Mouse (Mus musculus): Measurements from ENCODE around the gene Jsrp1. TPM values are rescaled to one million over a fixed set of nuclear protein-coding genes. Genes with fewer than 3 reads are reported as not detected.

Gene Jsrp1
- polyA plus RNA-seq, 1 experiment from 2014 or later: not detected

DNA sequence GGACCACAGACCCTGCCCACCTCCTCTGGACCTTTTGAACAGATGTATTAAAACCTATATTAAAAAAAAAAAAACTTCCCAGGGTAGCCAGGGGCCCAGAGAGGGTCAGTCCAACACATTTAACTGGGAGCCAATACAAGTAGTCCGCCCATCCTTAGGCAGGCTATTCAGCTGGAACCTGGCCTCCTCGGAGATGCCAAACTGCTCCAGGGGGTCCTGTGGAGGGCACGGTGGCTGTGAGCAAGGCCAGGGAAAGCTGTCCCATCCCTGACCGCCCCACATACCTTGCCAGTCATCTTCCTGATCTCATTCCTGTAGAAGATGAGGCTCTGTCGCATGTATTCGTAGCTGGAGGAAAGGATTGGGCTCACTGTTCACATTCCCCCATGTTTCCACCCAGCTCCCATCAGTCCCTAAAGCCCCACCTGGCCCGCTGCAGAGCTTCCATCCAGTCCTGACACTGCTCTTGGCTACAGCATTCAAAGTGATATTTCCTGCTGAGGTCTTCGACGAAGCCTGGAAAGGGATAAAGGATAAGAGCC, 16.9 kb downstream of the Jsrp1 start:
- Histone ChIP-seq H3K9ac (peak overlapping the region; percentile 95), H3K4me3 (peak overlapping the region; percentile 90), H3K27ac (no peak overlapping the region), H3K4me1 (peaks cover 34% of the 10 kb centered on the region), H3K36me3 (ENCODE audit: poor library complexity, severe bottlenecking) (peaks cover 65% of the 10 kb centered on the region), H3K4me2 (peak overlapping the region; percentile 82), H3K9me3 (replicated peaks) (no peaks in the 10 kb centered on the region), H3K27me3 (no peaks in the 10 kb centered on the region)
- ATAC-seq: no peak
- 88% methylated on average over 9 of the region's 9 CpGs for WGBS

DNA sequence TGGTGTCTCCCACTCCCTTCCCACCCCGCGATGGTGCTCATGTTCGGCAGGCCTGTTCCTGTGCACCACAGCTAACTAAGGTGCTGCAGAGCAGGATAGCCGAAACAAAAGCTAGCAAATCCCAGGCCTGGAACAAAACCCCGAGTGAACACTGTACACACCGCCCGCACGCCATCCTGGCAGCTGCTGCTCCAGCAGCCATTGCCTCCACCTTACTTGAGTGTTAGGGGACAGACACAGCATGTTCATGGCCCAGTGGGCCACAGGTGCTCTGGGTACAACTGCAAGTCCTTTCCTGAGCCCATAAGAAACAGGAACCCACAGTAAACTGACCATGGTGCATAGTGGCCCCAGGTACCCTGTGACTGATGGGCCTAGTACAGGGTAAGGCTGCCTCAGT, 18.5 kb downstream of the Jsrp1 start:
- Histone ChIP-seq H3K4me3 (no peak overlapping the region), H3K27me3 (no peaks in the 10 kb centered on the region), H3K36me3 (ENCODE audit: poor library complexity, severe bottlenecking) (peaks cover 73% of the 10 kb centered on the region), H3K9me3 (replicated peaks) (no peaks in the 10 kb centered on the region), H3K9ac (no peak overlapping the region), H3K27ac (no peak overlapping the region), H3K4me1 (peaks cover 23% of the 10 kb centered on the region), H3K4me2 (no peak overlapping the region)
- WGBS: 86% methylated on average over 8 of the region's 8 CpGs
- ATAC-seq: no peak

DNA sequence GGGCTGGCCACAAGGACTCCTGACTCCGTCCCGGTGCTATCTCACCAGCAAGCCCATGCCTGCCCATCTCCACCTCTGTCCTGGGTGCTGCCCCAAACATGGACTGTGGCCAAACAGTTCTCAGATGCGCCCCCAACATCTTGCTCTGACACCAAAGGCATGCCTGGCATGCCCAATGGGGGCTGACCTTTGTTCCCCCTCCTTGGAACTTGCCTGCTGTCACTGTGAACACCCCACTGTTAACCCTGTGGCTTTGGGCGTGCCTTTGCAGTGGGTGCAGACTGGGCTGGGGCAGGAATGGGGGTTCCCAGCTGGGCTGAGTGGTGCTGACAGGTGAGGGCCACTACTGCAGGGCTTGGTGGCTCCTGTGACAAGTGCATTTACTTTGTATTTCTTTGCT, 19.5 kb downstream of the Jsrp1 start:
- Histone ChIP-seq H3K27ac (no peak overlapping the region; the same call in none of the 2 replicates), H3K4me3 (no peak overlapping the region), H3K36me3 (ENCODE audit: poor library complexity, severe bottlenecking) (peaks cover 82% of the 10 kb centered on the region), H3K9me3 (replicated peaks) (no peaks in the 10 kb centered on the region), H3K4me1 (peaks cover 16% of the 10 kb centered on the region), H3K9ac (no peak overlapping the region), H3K27me3 (no peaks in the 10 kb centered on the region), H3K4me2 (no peak overlapping the region)
- 94% methylated on average over 4 of the region's 4 CpGs for WGBS
- ATAC-seq: no peak

DNA sequence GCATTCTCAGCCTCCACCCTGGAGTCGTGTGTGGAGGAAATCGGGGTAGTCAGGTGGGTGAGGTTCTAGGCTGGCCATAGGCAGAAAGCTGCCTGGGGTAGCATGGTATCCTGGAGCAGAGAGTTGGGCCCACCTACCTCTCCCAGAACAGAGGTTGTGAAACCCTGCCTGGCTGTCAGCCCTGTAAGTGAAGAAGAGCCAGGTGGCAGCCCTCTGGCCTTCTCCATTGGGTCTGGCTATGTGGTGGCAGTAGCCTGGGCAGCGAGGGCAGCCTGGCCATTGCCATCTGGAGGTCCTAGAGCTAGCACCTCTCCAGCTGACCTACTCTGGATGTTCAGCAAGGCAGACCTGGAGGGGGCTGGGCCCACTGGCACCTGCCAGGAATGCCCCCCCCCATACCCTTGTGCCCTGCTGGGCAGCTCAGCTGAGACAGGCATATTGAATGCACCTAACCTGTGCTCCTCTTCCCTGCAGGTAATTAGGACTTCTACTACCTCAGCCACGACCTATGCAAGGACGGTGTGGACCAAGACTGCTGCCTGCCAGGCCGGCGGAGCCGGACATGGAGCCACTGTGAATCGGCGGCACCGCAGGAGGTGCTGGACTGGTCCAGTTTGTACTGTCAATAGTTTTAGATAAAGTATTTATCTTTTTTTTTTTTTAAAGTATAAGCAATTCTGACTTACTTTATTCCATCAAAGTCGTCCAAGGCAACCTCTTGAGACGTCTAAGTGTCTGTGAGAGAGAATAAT, 20.1 kb downstream of the Jsrp1 start:
- peaks cover 16% of the 10 kb centered on the region for H3K4me1 ChIP-seq
- peaks cover 87% of the 10 kb centered on the region for H3K36me3 ChIP-seq (ENCODE audit: poor library complexity, severe bottlenecking)
- no peak for ATAC-seq
- no peak overlapping the region for H3K27ac ChIP-seq
- no peaks in the 10 kb centered on the region for H3K27me3 ChIP-seq
- no peak overlapping the region for H3K4me3 ChIP-seq
- peak overlapping the region; percentile 21; the same call in 1 of the 2 replicates for H3K9ac ChIP-seq
- no peak overlapping the region for H3K4me2 ChIP-seq
- 92% methylated on average over 13 of the region's 13 CpGs for WGBS
- no peaks in the 10 kb centered on the region for H3K9me3 ChIP-seq (replicated peaks)

DNA sequence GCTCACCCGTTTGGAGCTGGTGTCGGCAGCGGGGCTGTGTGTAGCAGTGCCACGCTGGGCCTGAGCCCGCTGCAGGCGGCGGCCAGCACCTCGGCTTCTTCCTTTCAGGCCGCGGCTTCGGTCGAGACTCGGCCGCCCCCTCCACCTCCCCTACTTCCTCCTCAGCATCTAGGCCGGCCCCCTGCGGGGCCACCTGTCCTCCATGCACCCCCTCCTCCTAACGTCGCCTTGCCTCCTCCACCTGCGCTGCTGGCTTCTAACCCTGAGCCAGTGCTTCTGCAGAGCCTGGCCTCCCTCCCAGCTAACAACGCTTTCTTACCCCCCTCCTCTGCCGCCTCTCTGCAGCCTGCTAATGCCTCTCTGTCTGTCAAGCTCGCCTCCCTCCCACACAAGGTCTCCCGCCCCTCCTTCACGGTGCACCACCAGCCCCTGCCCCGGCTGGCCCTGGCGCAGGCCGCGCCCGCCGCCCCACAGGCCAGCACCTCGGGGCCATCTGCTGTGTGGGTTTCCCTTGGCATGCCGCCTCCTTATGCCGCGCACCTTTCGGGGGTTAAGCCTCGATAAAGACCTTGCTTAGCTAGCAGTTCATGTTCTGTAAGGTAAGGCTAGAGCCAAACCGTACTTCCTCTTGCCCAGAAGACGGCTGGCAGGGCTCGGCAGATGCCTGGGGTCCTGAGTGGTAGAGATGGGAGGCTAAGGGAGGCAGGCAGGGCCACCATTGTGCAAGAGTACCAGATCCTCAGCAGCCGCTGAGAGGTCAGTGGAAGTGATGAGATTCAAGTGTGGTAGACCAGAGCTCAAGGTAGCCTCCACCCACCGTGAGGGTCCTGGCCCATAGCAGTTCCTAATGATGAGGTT, 20.9 kb downstream of the Jsrp1 start:
- ATAC-seq: 0 out of 2 replicates have a peak, but pooled peaks have one; percentile 19
- peaks cover 96% of the 10 kb centered on the region for H3K36me3 ChIP-seq (ENCODE audit: poor library complexity, severe bottlenecking)
- H3K4me2 ChIP-seq: no peak overlapping the region
- H3K27me3 ChIP-seq: no peaks in the 10 kb centered on the region
- 77% methylated on average over 41 of the region's 41 CpGs for WGBS
- H3K27ac ChIP-seq: peak overlapping the region; percentile 44
- H3K9ac ChIP-seq: 0 out of 2 replicates have a peak overlapping the region, but pooled peaks have one; percentile 16
- no peak overlapping the region for H3K4me3 ChIP-seq
- no peaks in the 10 kb centered on the region for H3K9me3 ChIP-seq (replicated peaks)
- peaks cover 16% of the 10 kb centered on the region for H3K4me1 ChIP-seq

GRCm38 (mm10) chr10:80791476-80792174, 21.7 kb downstream of the Jsrp1 start:
- Histone ChIP-seq H3K4me3 (no peak overlapping the region), H3K27ac (peak overlapping the region; percentile 44)
- ATAC-seq: no peak

GRCm38 (mm10) chr10:80790761-80791404, 22.4 kb downstream of the Jsrp1 start:
- no peak overlapping the region; the same call in 1 of the 2 replicates for H3K9ac ChIP-seq
- H3K9me3 ChIP-seq (replicated peaks): no peaks in the 10 kb centered on the region
- no peaks in the 10 kb centered on the region for H3K27me3 ChIP-seq
- H3K27ac ChIP-seq: no peak overlapping the region
- H3K4me3 ChIP-seq: no peak overlapping the region; the same call in 1 of the 2 replicates
- 90% methylated on average over 19 of the region's 19 CpGs for WGBS
- peaks cover 98% of the 10 kb centered on the region for H3K36me3 ChIP-seq (ENCODE audit: poor library complexity, severe bottlenecking)
- no peak for ATAC-seq
- H3K4me2 ChIP-seq: no peak overlapping the region
- peaks cover 2% of the 10 kb centered on the region; the same call in 1 of the 2 replicates for H3K4me1 ChIP-seq

More at GRCm38 (mm10) chr10:80791476-80792174, 21.7 kb downstream of the Jsrp1 start:
- Histone ChIP-seq H3K27me3 (no peaks in the 10 kb centered on the region), H3K36me3 (ENCODE audit: poor library complexity, severe bottlenecking) (peaks cover 98% of the 10 kb centered on the region), H3K4me1 (peaks cover 9% of the 10 kb centered on the region), H3K4me2 (no peak overlapping the region), H3K9ac (no peak overlapping the region), H3K9me3 (replicated peaks) (no peaks in the 10 kb centered on the region)
- 82% methylated on average over 33 of the region's 33 CpGs for WGBS

- Histone ChIP-seq H3K27ac (no peak overlapping the region), H3K4me2 (no peak overlapping the region), H3K9ac (no peak overlapping the region), H3K36me3 (ENCODE audit: poor library complexity, severe bottlenecking) (peaks cover 98% of the 10 kb centered on the region), H3K27me3 (no peaks in the 10 kb centered on the region), H3K4me3 (no peak overlapping the region), H3K9me3 (replicated peaks) (no peaks in the 10 kb centered on the region), H3K4me1 (no peaks in the 10 kb centered on the region)
- WGBS: 86% methylated on average over 2 of the region's 2 CpGs
- ATAC-seq: no peak
Measured at GRCm38 (mm10) chr10:80787517-80787916, 25.8 kb downstream of the Jsrp1 start.

DNA sequence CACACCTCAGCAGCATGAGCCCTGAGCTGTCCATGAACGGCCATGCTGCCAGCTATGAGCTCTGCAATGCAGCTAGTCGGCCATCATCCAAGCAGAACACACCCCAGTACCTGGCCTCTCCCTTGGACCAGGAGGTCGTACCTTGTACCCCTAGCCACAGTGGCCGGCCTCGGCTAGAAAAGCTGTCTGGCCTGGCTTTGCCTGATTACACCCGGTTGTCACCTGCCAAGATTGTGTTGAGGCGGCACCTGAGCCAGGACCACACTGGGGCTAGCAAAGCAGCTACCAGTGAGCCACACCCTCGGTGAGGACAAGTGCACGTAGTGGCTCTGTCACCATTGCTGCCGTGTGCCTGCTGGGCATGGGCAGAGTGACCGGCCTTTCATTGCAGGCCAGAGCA, 27.3 kb downstream of the Jsrp1 start:
- 93% methylated on average over 11 of the region's 11 CpGs for WGBS
- Histone ChIP-seq H3K4me3 (no peak overlapping the region), H3K9me3 (replicated peaks) (no peaks in the 10 kb centered on the region), H3K27me3 (no peaks in the 10 kb centered on the region), H3K9ac (no peak overlapping the region), H3K4me1 (no peaks in the 10 kb centered on the region), H3K36me3 (ENCODE audit: poor library complexity, severe bottlenecking) (peaks cover 98% of the 10 kb centered on the region), H3K27ac (no peak overlapping the region), H3K4me2 (no peak overlapping the region)
- no peak for ATAC-seq

GRCm38 (mm10) chr10:80784871-80785270, 28.4 kb downstream of the Jsrp1 start:
- ATAC-seq: no peak
- WGBS: 78% methylated on average over 12 of the region's 12 CpGs
- Histone ChIP-seq H3K4me2 (no peak overlapping the region), H3K9me3 (replicated peaks) (no peaks in the 10 kb centered on the region), H3K27me3 (no peaks in the 10 kb centered on the region), H3K36me3 (ENCODE audit: poor library complexity, severe bottlenecking) (peaks cover 98% of the 10 kb centered on the region), H3K4me3 (no peak overlapping the region), H3K27ac (no peak overlapping the region), H3K9ac (no peak overlapping the region), H3K4me1 (no peaks in the 10 kb centered on the region)

GRCm38 (mm10) chr10:80784302-80784701, 29.0 kb downstream of the Jsrp1 start:
- Histone ChIP-seq H3K4me3 (no peak overlapping the region), H3K36me3 (ENCODE audit: poor library complexity, severe bottlenecking) (peaks cover 100% of the 10 kb centered on the region), H3K4me1 (no peaks in the 10 kb centered on the region), H3K27me3 (no peaks in the 10 kb centered on the region), H3K9ac (no peak overlapping the region), H3K4me2 (no peak overlapping the region), H3K9me3 (replicated peaks) (no peaks in the 10 kb centered on the region), H3K27ac (no peak overlapping the region)
- ATAC-seq: no peak
- 98% methylated on average over 2 of the region's 2 CpGs for WGBS

All from forebrain, embryonic 13.5 days (tissue).